Mouse (Mus musculus) cortical plate, adult 2 months (tissue): ENCODE measurements at regions not wholly inside any gene's neighbourhood (a gene's known extent, or its start where the extent isn't known, plus 50 kb on each side); places are given as distances from the start of the nearest gene placed in this dataset.

Experiments
- CTCF ChIP-seq: fragments of 200-500 bp; IDR thresholded peaks from 2 replicates; pipeline ENCODE4 v1.5.1; 2011; ENCODE audit warnings: mild to moderate bottlenecking, control low read depth, low read length; ENCODE audit not compliant: insufficient read depth; ENCODE audit errors: extremely low read depth
- POLR2A ChIP-seq: fragments of 200-500 bp; IDR thresholded peaks from 2 replicates; pipeline ENCODE4 v1.6.1; 2011; ENCODE audit warnings: mild to moderate bottlenecking, low read length, control low read depth; ENCODE audit not compliant: insufficient read depth; ENCODE audit errors: extremely low read depth

DNA sequence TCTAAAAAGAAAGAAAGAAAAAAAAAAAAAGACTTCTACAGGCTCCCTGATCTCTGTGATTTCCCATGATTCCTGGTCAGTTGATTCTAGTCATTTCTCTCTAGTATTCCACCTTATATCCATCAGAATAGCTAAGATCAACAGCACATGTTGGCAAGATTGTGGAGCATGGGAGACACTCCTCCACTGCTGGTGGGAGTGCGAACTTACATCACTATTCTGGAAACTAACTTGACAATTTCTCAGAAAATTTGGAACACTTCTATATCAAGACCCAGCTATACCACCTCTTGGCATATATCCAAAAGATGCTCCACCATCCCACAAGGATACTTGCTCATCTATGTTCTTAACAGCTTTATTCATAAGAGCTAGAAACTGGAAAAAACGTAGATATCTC, 3266.0 kb upstream of the Lrrc6 start:
- TF ChIP-seq CTCF (no peak), POLR2A (no peak)
